In the genomic region with DNA sequence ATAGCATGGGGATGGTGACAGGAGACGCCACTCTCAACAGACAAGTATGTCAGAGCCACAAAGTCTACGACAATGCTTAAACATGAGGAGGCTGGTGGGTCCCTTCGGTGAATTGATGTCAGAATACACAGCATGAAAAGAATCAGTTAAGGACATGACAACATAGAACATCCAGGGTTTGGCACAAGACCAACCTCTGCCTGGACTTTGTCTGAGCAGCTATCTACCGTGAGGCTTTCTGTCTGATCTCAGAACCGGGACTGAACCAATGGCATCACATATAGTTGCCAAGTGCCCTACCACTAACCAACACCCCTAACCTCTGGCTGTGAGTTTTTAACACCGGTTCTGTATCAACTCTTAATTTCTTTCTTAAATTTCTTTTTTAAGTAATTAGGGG, we compare ENCODE assay signal across 27 mouse cellular contexts. TPM values are rescaled to one million over a fixed set of nuclear protein-coding genes. Genes with fewer than 3 reads are reported as not detected.
DNase-seq lines count a peak whose midpoint lies in the region; ATAC-seq lines count a peak whose summit lies in the region.
"Had no signal": no experiment of that assay in that cellular context is flagged by ENCODE, and none has a peak within 500 bp of the region (broad histone marks: within the 10 kb centered on the region; RNA-seq: fewer than 3 reads in every experiment).

No protein-coding gene starts in this region.

- H3K4me2 ChIP-seq in kidney, embryonic 15.5 days: no peak overlapping the region
- H3K4me2 ChIP-seq in midbrain, embryonic 14.5 days (ENCODE audit: low read length): no peak overlapping the region
- H3K4me2 ChIP-seq in midbrain, embryonic 16.5 days (ENCODE audit: low read length): no peak overlapping the region
- H3K4me2 ChIP-seq: heart, embryonic 15.5 days; hindbrain, embryonic 15.5 days; stomach, embryonic 15.5 days had no signal

- no peaks in the 10 kb centered on the region for H3K9me3 ChIP-seq in kidney, embryonic 15.5 days (replicated peaks)
- no peaks in the 10 kb centered on the region for H3K9me3 ChIP-seq in midbrain, embryonic 14.5 days (ENCODE audit: control insufficient read depth, low read length)
- H3K9me3 ChIP-seq in midbrain, embryonic 16.5 days (replicated peaks; ENCODE audit: control insufficient read depth, low read length, poor library complexity, severe bottlenecking): no peaks in the 10 kb centered on the region
- H3K9me3 ChIP-seq: forebrain, embryonic 10.5 days; heart, embryonic 15.5 days; hindbrain, embryonic 15.5 days; stomach, embryonic 15.5 days had no signal

- H3K4me1 ChIP-seq in kidney, embryonic 15.5 days: peaks cover 7% of the 10 kb centered on the region; the same call in 1 of the 2 replicates
- no peaks in the 10 kb centered on the region for H3K4me1 ChIP-seq in midbrain, embryonic 14.5 days (ENCODE audit: control insufficient read depth, insufficient read depth, low read length)
- H3K4me1 ChIP-seq in midbrain, embryonic 16.5 days (ENCODE audit: control insufficient read depth, insufficient read depth, low read length): no peaks in the 10 kb centered on the region

- WGBS in kidney, embryonic 15.5 days: 84% methylated on average over 6 of the region's 6 CpGs
- 83% methylated on average over 6 of the region's 6 CpGs for WGBS in midbrain, embryonic 14.5 days
- WGBS in midbrain, embryonic 16.5 days: 74% methylated on average over 6 of the region's 6 CpGs

- peak; percentile 37 for DNase-seq in kidney, adult 11 months
- DNase-seq in midbrain, embryonic 14.5 days: peak; percentile 11
- DNase-seq in kidney, postnatal 10 days: peak; percentile 59
- DNase-seq in cerebellum, adult 18-20 months: no peak
- no peak for DNase-seq in thymus, postnatal 0 days (ENCODE audit: low spot score)
- DNase-seq: adrenal gland, adult 2 months; cerebellum, adult 11 months; cerebellum, postnatal 10 days; forebrain, postnatal 0 days; heart, postnatal 36 days; layer of hippocampus, postnatal 36 days; lung, postnatal 4 days; right cerebral cortex, postnatal 4 days; thymus, adult 2 months had no signal

- H3K4me3 ChIP-seq in kidney, embryonic 15.5 days (replicated peaks): no peak overlapping the region
- no peak overlapping the region for H3K4me3 ChIP-seq in midbrain, embryonic 14.5 days (replicated peaks; ENCODE audit: low read depth, low read length)
- H3K4me3 ChIP-seq in midbrain, embryonic 16.5 days (ENCODE audit: low read depth, low read length): no peak overlapping the region
- H3K4me3 ChIP-seq: forebrain, embryonic 10.5 days; heart, embryonic 15.5 days; hindbrain, embryonic 15.5 days; layer of hippocampus, adult 2 months; stomach, embryonic 15.5 days had no signal

- H3K36me3 ChIP-seq in kidney, embryonic 15.5 days: peaks cover 24% of the 10 kb centered on the region
- H3K36me3 ChIP-seq in midbrain, embryonic 14.5 days (ENCODE audit: control insufficient read depth, insufficient read depth, low read length): peaks cover 58% of the 10 kb centered on the region
- H3K36me3 ChIP-seq in midbrain, embryonic 16.5 days (ENCODE audit: control insufficient read depth, insufficient read depth, low read length): peaks cover 23% of the 10 kb centered on the region

- ATAC-seq in kidney, embryonic 15.5 days (replicated peaks; ENCODE audit: low FRiP score): no peak
- ATAC-seq in midbrain, embryonic 14.5 days (ENCODE audit: low FRiP score, low TSS enrichment): no peak
- no peak for ATAC-seq in midbrain, embryonic 16.5 days
- ATAC-seq: forebrain, postnatal 0 days; Patski had no signal

- H3K9ac ChIP-seq in kidney, embryonic 15.5 days: no peak overlapping the region
- no peak overlapping the region for H3K9ac ChIP-seq in midbrain, embryonic 14.5 days (replicated peaks; ENCODE audit: low read length)
- no peak overlapping the region for H3K9ac ChIP-seq in midbrain, embryonic 16.5 days (ENCODE audit: low read depth, low read length)
- H3K9ac ChIP-seq: forebrain, postnatal 0 days; heart, embryonic 15.5 days; hindbrain, embryonic 15.5 days; liver, embryonic 14.5 days; stomach, embryonic 15.5 days had no signal

- no peak overlapping the region for H3K27ac ChIP-seq in kidney, embryonic 15.5 days
- no peak overlapping the region for H3K27ac ChIP-seq in midbrain, embryonic 14.5 days (replicated peaks; ENCODE audit: low read depth, low read length)
- H3K27ac ChIP-seq in midbrain, embryonic 16.5 days (ENCODE audit: low read length): no peak overlapping the region
- H3K27ac ChIP-seq: forebrain, embryonic 10.5 days; heart, embryonic 15.5 days; hindbrain, embryonic 15.5 days; layer of hippocampus, adult 2 months; liver, embryonic 14.5 days; stomach, embryonic 15.5 days had no signal

- H3K27me3 ChIP-seq in kidney, embryonic 15.5 days: no peaks in the 10 kb centered on the region
- no peaks in the 10 kb centered on the region for H3K27me3 ChIP-seq in midbrain, embryonic 14.5 days (ENCODE audit: control insufficient read depth, insufficient read depth, low read length)
- H3K27me3 ChIP-seq in midbrain, embryonic 16.5 days (ENCODE audit: control insufficient read depth, insufficient read depth, low read depth, low read length): no peaks in the 10 kb centered on the region
- H3K27me3 ChIP-seq: heart, embryonic 15.5 days; hindbrain, embryonic 15.5 days; Patski; stomach, embryonic 15.5 days had no signal

RNA-seq across cellular contexts. Expression of gene Pgd, which starts 10.1 kb away (rescaled TPM):
- 124 and 129 TPM in 2 replicates for polyA plus RNA-seq in kidney, embryonic 15.5 days (2015; fragmentation: Nextera tagmentation; extraction: Ambion mirVana)
- polyA plus RNA-seq in midbrain, embryonic 14.5 days (2014; fragmentation: Nextera tagmentation; extraction: Ambion mirVana): 50.6 and 73.5 TPM in 2 replicates
- polyA plus RNA-seq in midbrain, embryonic 16.5 days (2015; fragmentation: Nextera tagmentation; extraction: Ambion mirVana): 110 and 114 TPM in 2 replicates
- polyA plus RNA-seq in thymus, postnatal 0 days (2015; fragmentation: Nextera tagmentation; extraction: Ambion mirVana): 77.6 and 89.0 TPM in 2 replicates

RNA-seq across cellular contexts. Expression of gene Cenps, which starts 39.2 kb away (rescaled TPM):
- polyA plus RNA-seq in kidney, embryonic 15.5 days (2015; fragmentation: Nextera tagmentation; extraction: Ambion mirVana): 36.0 and 40.6 TPM in 2 replicates
- polyA plus RNA-seq in midbrain, embryonic 14.5 days (2014; fragmentation: Nextera tagmentation; extraction: Ambion mirVana): 16.9 and 20.2 TPM in 2 replicates
- 17.7 and 18.9 TPM in 2 replicates for polyA plus RNA-seq in midbrain, embryonic 16.5 days (2015; fragmentation: Nextera tagmentation; extraction: Ambion mirVana)
- polyA plus RNA-seq in thymus, postnatal 0 days (2015; fragmentation: Nextera tagmentation; extraction: Ambion mirVana): 49.1 and 51.2 TPM in 2 replicates

RNA-seq across cellular contexts. Expression of gene Cort, which starts 50.1 kb away (rescaled TPM):
- polyA plus RNA-seq in kidney, embryonic 15.5 days (2015; fragmentation: Nextera tagmentation; extraction: Ambion mirVana): 0.32 TPM in 1 of 2 replicates, not detected in the other
- 0.93 TPM in 1 of 2 replicates, not detected in the other for polyA plus RNA-seq in midbrain, embryonic 14.5 days (2014; fragmentation: Nextera tagmentation; extraction: Ambion mirVana)
- 0.45 and 0.77 TPM in 2 replicates for polyA plus RNA-seq in midbrain, embryonic 16.5 days (2015; fragmentation: Nextera tagmentation; extraction: Ambion mirVana)
- polyA plus RNA-seq in thymus, postnatal 0 days (2015; fragmentation: Nextera tagmentation; extraction: Ambion mirVana): 0.19 TPM in 1 of 2 replicates, not detected in the other
- polyA plus RNA-seq: adrenal gland, adult 2 months; embryonic facial prominence, embryonic 11.5 days; intestine, embryonic 14.5 days; limb, embryonic 11.5 days; liver, embryonic 14.5 days; lung, embryonic 16.5 days had no signal

Comparison
In these comparisons a context has a peak if more than half of its experiments do, and no peak if none do; other contexts are left out.
1. DNase-seq: peak in kidney, adult 11 months (single experiment), midbrain, embryonic 14.5 days (single experiment) and kidney, postnatal 10 days (single experiment); none in cerebellum, adult 18-20 months (0 of 2) and thymus, postnatal 0 days (single experiment).